Mouse (Mus musculus) layer of hippocampus, adult 18-20 months (tissue): ENCODE measurements at regions not wholly inside any gene's neighbourhood (a gene's known extent, or its start where the extent isn't known, plus 50 kb on each side); places are given as distances from the start of the nearest gene placed in this dataset.
"Not testable (repeated sequence)": the region's sequence is repeated elsewhere in the genome, so short reads cannot be mapped to it uniquely, and the experiment has no call there.

Experiments
- DNase-seq, 2 experiments: peaks; one replicate each; pipeline ENCODE4 v3.0.0; 2022; ENCODE audit warnings: low spot score in 2 of 2

DNA sequence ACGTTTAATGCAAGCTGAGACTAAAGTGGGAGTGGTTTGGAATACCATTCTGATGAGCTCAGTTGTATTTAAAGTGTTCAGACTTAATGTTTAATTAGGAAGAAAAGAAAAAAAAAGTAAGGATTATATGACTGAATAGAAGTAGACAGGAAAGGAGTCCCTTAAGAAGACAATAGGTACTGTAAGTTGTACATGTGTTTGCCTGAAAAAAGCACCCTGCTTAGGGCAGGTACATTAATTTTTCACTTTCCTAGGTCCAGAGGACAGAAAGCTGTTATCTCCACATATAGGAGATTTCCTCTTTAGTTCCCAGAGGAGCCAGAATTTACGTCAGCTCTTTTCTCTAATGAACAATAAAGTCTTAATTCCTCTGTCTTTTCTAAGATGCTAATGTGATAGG, 58.5 kb downstream of the Olfr987 start:
- DNase-seq, result no peak

DNA sequence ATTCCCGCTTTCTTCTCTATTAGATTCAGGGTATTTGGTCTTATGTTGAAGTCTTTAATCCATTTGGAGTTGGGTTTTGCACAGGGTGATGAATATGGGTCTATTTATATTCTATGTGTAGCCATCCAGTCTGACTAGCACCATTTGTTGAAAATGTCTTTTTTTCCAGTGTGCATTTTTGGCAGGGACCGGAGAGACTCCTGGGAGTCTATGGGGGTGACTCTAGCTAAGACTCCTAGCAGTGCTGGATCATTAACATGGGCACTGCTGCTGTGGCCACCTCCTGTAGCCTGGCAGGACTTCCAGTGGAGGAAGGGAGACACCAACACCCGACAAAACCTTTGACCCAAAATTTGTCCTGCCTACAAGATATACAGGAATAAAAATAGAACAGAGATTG, 61.0 kb downstream of the Olfr987 start:
- DNase-seq, result peak in 1 of 2 experiments; percentile 12

DNA sequence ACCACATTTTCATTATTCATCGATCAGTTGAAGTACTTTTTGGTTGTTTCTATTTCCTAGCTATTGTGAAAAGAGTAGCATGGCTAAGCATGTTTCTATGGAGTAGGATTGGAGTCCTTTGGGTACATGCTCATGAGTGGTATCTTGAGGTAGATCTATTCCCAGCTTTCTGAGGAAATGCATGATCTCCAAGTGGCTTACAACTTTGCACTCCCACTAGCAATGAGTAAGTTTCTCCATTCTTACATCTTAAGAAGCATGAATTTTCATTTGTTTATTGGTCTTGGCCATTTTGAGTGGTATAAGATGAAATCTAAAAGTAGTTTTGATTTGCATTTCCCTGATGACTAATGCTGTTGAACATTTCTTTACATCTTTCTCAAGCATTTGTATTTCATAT, 61.7 kb downstream of the Olfr987 start:
- no peak for DNase-seq

DNA sequence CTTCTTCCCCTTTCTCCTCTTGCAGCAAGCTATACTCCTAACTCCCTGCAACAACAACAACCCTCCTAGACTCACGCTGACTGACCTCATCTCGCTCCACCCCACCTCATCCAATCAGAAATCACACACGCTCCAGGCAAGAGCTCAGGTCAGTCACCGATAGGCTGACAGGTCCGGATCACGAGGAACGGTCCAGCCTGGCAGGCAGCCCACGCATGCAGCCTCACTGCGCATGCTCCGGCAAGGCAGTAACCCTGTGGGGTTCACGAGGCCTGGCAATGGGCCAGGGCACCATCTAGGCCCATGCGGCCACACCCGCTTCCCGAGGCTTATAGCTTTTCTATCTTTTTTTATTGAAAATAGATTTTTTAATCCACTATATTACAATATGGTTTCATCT, 69.8 kb upstream of the Lrrc55 start:
- not testable (repeated sequence) for DNase-seq

DNA sequence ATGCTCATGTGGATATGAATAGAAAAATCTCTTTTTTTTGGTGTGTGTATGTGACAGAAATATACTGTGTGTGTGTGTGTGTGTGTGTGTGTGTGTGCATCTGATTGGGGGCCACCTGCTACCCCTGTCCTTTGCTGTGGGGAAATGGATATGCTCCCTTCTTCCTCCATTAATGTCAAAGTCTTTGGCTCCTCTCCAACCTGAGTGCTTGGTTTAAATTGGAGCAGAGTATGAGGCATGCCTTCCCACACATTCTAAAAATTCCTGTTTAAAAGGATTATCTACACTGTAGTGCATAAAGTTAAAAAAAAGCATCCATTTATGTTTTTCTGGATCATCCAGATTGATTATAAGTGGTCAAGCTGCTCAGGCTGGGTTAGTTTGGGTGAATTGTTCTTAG, 68.7 kb upstream of the Lrrc55 start:
- peak in 1 of 2 experiments; percentile 35 for DNase-seq

DNA sequence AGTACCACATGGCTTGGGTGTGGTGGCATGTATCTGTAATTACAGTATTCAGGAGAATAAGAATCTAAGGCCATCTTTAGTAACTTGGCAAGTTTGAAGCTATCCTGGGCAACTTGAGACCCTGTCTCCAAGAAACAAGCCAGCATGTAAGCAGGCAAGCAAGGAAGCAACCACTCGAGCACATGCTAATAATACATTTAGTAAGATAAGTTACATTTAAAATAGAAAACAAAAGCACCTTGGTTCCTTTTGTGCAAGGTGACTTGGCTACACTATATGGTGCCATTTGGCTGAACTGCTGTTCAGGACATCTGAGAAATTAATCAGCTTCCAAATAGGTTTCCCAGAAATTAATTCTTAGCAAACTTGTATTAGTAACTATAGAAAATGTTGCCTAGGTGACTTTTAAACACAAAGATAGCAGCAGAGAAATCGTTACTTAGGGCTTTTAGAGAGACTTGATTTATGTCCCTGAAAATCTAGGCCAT, 68.1 kb upstream of the Lrrc55 start:
- no peak for DNase-seq

DNA sequence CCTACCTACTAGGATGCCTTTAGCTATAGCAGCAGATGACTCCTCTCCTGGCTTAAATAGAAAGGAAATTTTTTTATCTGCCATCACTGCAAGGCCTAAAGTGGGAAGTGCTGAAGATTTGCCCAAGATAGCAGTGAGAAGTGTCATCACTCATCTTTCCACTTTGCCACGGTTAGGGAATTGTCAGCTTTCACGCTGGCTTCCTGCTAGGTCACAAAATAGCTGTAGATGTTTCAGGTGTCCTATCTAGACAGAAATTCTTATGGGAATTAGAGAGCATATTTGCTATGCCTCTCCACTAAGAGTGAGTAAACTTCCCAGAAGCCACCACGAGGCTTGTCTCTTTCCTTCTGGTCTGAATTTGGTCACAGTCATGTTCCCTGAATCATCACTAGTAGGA, 60.4 kb upstream of the Lrrc55 start:
- no peak for DNase-seq

DNA sequence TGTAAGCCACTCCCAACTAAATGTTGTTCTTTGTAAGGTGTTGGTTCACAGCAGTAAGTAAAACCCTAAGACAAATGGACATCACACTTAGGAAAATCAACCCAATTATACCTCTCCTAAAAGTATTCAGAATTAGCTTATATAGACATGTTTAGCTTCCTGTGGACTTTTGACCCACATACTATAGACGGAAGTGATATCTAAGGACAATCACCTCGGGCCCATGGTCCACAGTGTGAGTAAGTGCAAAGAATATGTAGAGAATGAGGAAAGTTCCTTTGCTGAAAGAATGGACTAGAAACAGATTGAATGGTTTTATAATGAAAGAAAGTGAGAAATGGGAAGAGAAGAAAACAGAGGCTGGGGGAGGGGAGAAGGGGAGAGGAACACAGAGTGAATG, 58.6 kb upstream of the Lrrc55 start:
- DNase-seq, result no peak

DNA sequence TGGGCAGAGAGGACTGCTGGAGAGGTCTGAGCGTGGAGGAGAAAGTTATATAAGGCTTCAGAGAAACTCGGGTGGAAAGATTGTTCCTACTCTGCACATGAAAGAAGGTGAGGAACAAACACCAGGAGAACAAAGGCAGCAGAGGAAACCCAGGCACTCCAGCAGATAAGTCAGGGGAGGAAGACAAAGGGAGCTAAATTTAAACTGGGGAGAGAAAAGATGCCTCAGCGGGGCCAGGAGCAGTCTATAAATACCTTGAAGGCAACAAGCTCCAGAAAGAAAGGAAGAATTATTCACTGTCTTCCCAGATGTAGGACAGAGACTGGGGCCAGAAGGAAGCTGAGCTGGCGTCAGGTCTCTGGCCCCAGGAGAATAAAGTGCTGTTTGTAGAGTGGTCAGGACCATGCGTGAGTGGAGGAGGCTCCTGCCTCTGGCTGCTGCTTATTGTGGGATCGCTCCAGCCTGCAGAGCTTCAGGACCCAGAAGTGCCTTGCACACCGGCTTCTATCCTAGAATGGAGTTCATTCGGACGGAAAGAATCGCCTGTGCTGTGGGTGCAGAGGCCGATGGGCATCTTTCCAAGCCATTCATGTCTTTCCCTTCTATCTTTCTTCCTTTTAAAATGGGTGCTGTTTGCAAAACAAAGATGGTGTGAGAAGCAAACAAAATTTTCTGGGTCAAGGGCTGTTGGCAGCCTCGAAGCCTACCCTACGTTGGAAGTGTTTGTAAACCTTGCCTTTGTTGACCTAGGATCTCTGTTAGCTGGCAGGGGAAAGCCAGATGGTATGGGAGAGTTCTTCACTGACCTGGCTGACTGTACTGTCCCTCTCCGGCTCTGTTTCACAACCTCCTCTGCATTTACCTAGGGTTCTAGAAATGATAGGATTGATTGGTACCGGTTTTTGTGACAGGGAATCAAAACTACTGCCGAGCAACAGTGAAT, 55.6 kb upstream of the Lrrc55 start:
- no peak for DNase-seq

DNA sequence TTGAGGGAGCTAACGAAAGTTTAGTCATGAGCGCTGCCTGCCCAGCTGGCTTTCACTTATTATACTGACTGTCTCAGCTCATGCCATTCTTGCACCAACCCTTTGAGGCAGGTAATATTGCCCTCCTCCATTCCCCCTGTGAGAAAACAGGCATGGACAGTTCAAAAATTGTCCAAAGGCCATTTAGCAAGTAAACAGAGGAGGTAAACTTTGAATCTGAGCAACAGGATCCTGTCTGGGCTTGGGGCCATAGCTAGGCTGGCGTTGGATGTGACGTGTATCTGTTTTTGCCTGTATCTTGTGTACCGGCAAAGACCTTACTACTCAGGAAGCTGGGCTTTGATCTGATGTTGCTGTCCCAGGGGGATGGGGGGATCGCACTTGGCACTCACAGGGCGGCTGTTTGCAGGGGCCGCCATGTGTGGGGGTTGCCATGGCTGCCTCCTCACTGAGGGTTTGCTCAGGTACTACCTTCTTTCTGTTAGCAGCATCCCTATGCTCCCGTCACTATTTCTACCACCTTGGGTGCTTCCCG, 53.1 kb upstream of the Lrrc55 start:
- DNase-seq, result no peak
